Mouse (Mus musculus): ENCODE results near the gene Mrfap1. TPM values are rescaled to one million over a fixed set of nuclear protein-coding genes. Genes with fewer than 3 reads are reported as not detected.

The Mrfap1 gene
- polyA plus RNA-seq (2012; rRNA removed) = 169 and 202 TPM in 2 replicates

DNA sequence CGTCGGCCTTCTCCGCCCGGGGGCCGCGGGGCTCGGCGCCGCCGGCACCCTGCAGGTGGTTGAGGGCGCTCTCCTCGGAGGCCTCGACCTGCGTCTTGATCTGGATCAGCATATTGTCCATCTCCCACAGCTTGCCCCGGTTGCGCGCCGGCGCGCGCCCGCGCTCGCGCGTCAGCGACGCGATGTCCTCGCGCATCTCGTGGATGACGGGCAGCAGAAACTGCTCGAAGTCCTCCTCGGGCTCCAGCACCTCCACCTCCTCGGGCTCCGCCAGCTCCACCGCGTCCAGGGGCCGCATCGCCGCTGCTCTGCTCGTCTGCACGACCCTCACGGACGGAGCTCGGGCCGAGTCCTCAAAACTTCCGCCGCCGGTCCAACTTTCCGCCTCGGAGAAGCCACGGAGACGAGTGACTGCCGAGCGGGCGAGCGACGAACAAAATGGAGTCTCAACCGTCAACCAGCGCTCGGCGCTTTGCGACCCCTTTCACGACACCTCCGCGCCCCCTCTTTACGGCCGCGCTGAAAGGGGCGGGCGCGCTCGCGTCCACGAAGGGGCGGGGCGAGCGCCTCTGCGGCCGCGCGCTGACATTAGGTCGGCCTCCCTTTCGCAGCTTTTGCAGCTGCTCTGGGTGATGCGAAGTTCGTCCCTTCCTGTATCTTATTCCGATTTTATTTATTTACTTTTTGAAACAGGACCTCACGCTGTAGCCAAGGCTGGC, at the start of gene Mrfap1:
Gene Mrfap1 (minus strand): TSS at position 477 of the 719 bp plus-strand sequence.
- peak; percentile 69 for TF ChIP-seq POLR2A (IDR thresholded peaks at IDR 0.05; ENCODE audit: borderline replicate concordance, extremely low read depth, insufficient read depth, insufficient read length, poor library complexity, severe bottlenecking)

DNA sequence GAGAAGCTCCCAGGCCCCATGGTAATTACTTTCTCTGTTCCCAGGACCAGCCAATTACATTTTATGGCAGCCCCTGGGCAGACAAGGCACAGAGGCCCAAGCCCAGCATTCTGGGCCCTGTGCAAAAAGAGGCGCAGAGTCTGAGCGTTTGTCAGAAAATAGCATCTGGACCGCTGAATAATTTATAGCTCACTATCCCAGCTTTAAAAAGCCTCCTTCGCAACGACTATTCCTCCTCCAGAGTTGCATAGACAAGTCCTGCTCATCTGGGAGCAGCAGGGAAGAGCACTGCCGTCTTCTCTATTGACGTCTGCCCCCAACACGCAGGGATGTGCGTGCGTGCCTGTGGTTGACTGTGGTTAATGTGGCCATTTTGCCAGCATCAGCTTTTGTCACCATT, 47.9 kb upstream of the Mrfap1 start:
- peak; percentile 29 for DNase-seq (ENCODE audit: low read depth)
- TF ChIP-seq POLR2A (IDR thresholded peaks at IDR 0.05; ENCODE audit: borderline replicate concordance, extremely low read depth, insufficient read depth, insufficient read length, poor library complexity, severe bottlenecking) = no peak
- TF ChIP-seq CTCF (IDR thresholded peaks at IDR 0.05; ENCODE audit: borderline replicate concordance, extremely low read depth, insufficient read depth, insufficient read length) = no peak

More for the DNA sequence above, at the start of gene Mrfap1:
- DNase-seq (ENCODE audit: low read depth) = peak; percentile 98

DNA sequence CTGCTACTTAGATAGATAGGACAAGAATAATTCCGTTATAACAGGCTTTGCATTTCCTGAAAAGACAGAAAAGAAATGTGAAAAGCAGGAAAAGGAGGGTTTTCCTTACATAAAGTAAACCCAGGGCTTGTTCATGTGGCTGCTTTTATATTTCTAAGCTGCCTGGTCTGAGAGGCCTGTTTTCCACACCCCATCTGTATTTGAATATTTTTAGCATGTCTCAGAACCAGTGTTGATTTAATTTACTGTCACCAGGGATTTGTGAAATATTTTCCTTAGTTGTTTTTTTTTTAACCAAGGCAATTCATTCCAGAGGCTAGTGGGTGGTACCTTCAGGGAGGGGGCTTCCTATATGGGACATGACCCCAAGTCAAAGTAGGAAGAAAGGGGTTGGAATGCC, 45.1 kb upstream of the Mrfap1 start:
- DNase-seq (ENCODE audit: low read depth) = no peak
- TF ChIP-seq POLR2A (IDR thresholded peaks at IDR 0.05; ENCODE audit: borderline replicate concordance, extremely low read depth, insufficient read depth, insufficient read length, poor library complexity, severe bottlenecking) = no peak

DNA sequence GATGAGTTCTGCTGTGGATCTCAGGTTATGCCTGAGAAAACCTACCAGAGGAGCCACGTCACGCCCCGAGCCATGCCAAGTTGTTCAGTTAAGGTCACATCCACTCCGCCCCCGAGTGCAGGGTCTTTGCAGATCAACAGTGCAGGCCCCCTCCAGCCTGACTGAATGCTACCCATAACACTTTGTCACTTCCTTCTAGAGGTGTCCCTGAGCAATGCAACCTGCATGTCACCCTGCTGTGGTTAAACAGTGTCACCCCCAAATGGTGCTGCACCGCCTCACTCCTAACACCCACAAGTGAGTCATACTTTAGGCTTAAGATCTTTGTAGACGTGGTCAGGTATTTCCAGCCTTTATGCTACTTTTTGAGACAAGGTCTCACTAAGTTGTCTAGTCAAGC, 43.5 kb upstream of the Mrfap1 start:
- no peak for TF ChIP-seq CTCF (IDR thresholded peaks at IDR 0.05; ENCODE audit: borderline replicate concordance, extremely low read depth, insufficient read depth, insufficient read length)
- TF ChIP-seq POLR2A (IDR thresholded peaks at IDR 0.05; ENCODE audit: borderline replicate concordance, extremely low read depth, insufficient read depth, insufficient read length, poor library complexity, severe bottlenecking) = no peak

GRCm38 (mm10) chr5:36839602-36840001, 43.0 kb upstream of the Mrfap1 start:
- TF ChIP-seq CTCF (IDR thresholded peaks at IDR 0.05; ENCODE audit: borderline replicate concordance, extremely low read depth, insufficient read depth, insufficient read length) (no peak), POLR2A (IDR thresholded peaks at IDR 0.05; ENCODE audit: borderline replicate concordance, extremely low read depth, insufficient read depth, insufficient read length, poor library complexity, severe bottlenecking) (no peak)
- no peak for DNase-seq (ENCODE audit: low read depth)

More for the DNA sequence above, 43.5 kb upstream of the Mrfap1 start:
- no peak for DNase-seq (ENCODE audit: low read depth)

DNA sequence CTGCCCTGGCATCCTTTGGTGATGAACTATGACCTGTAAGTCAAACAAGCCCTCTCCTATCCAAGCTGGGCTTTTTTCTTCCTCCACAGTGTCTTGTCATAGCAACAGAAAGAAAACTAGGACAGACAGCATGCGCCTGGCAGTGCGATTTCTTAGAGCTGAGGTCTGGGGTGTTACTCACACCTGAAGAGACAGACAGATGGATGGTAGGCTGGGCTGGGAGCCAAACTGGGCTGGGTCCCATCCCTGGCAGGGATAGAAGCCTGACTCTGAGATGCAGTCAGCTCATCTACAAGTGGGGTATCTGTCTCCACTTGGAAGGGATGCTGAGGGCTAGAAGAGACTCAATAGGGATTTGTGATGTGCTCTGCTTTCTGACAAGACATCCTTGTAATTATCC, 42.5 kb upstream of the Mrfap1 start:
- DNase-seq (ENCODE audit: low read depth) = peak; percentile 68
- TF ChIP-seq POLR2A (IDR thresholded peaks at IDR 0.05; ENCODE audit: borderline replicate concordance, extremely low read depth, insufficient read depth, insufficient read length, poor library complexity, severe bottlenecking) (no peak), CTCF (IDR thresholded peaks at IDR 0.05; ENCODE audit: borderline replicate concordance, extremely low read depth, insufficient read depth, insufficient read length) (no peak)

DNA sequence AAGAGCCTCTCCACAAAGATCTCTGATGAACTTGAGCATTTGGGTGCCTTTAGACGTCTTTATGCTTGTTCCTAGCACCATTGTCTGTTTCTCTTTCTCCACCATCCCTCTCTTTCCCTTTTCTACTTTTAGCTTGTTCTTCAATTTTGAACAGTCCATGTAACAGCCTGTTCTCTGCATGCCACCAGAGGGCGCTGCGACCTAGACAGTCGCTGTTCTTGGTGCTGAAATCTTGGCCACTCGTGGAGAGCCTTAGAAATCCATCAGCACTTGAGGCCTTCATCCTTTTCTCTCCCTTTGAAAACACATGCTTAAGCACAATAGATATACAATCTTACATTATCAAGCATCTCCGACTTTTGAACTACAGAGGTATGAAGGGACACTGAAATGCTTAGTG, 39.4 kb upstream of the Mrfap1 start:
- peak; percentile 89 for DNase-seq (ENCODE audit: low read depth)
- TF ChIP-seq POLR2A (IDR thresholded peaks at IDR 0.05; ENCODE audit: borderline replicate concordance, extremely low read depth, insufficient read depth, insufficient read length, poor library complexity, severe bottlenecking) (no peak), CTCF (IDR thresholded peaks at IDR 0.05; ENCODE audit: borderline replicate concordance, extremely low read depth, insufficient read depth, insufficient read length) (peak; percentile 93)

GRCm38 (mm10) chr5:36831272-36831671, 34.7 kb upstream of the Mrfap1 start:
- TF ChIP-seq POLR2A (IDR thresholded peaks at IDR 0.05; ENCODE audit: borderline replicate concordance, extremely low read depth, insufficient read depth, insufficient read length, poor library complexity, severe bottlenecking) (no peak), CTCF (IDR thresholded peaks at IDR 0.05; ENCODE audit: borderline replicate concordance, extremely low read depth, insufficient read depth, insufficient read length) (no peak)
- DNase-seq (ENCODE audit: low read depth) = peak; percentile 40

DNA sequence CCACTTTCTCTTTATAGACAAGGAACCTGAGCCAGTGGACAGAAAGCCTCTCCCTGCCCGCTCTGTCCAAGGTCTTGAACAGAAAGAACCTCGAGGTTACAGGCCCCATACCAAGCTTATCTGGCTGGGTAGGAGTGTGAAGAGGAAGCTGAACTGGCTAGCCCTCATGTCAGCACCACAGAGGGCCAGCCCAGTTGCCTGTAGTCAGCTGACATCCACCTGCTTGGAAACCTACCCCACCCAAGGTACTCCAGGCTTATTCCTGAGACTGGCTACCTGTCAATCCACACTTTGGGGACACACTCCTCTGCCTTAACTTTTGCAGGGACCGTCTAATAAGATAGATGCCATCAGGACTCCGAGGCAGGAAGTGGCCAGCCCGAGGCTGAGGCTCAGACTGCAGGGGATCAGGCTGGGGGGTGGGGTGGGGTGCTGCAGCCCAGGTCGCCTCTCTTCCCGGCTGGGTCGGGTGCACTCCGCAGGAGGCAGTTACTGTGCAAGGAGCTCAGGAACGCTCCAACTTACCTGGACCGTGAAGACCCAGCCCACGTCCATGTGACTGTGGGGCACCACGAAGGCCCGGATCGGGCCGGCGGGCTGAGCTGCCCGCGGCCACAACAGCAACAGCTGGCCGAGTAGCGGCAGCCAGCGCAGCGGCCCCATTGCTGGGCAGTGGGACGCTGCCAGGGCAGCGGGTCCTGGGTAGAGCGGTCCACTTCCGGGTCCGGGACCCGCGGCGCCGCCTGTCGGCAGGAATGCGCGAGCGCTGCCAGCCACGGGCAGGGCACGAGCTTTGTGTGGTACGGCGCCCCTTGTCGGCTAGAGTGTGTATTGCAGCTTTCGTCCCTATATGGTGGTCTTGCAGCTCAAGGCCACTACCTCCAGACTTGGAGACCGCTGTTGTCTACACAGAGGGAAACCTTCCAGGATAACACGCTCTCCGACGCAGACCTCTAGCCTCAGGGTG, 33.6 kb upstream of the Mrfap1 start, which contains the start of gene Man2b2:
Gene Man2b2 (minus strand): TSS at position 741 of the 967 bp plus-strand sequence.
- TF ChIP-seq POLR2A (IDR thresholded peaks at IDR 0.05; ENCODE audit: borderline replicate concordance, extremely low read depth, insufficient read depth, insufficient read length, poor library complexity, severe bottlenecking) = peak; percentile 44; the same call in 1 of the 2 replicates
- peak; percentile 96 for TF ChIP-seq CTCF (IDR thresholded peaks at IDR 0.05; ENCODE audit: borderline replicate concordance, extremely low read depth, insufficient read depth, insufficient read length)
- DNase-seq (ENCODE audit: low read depth) = peak; percentile 91

DNA sequence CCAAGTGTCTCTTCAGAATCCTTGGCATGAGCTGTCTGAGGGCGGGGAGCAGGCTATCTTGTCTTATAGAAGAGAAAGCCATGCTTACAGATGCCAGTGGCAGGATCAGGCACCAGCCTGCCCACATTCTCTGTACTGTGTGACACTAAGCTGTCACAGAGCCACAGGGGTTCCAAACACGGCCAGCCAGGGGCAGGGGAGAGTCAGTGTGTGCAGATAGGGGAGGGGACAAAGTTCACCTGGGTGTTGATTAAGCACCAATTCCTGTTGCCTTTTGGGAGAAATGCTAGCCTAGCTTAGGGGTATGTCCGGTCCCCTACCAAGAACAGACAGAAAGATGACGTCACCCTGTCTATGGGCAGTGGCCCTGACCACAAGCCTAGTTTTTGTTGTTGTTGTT, 32.5 kb upstream of the Mrfap1 start:
- no peak for TF ChIP-seq POLR2A (IDR thresholded peaks at IDR 0.05; ENCODE audit: borderline replicate concordance, extremely low read depth, insufficient read depth, insufficient read length, poor library complexity, severe bottlenecking)
- no peak for TF ChIP-seq CTCF (IDR thresholded peaks at IDR 0.05; ENCODE audit: borderline replicate concordance, extremely low read depth, insufficient read depth, insufficient read length)
- DNase-seq (ENCODE audit: low read depth) = no peak

GRCm38 (mm10) chr5:36822907-36823306, 26.3 kb upstream of the Mrfap1 start:
- TF ChIP-seq POLR2A (IDR thresholded peaks at IDR 0.05; ENCODE audit: borderline replicate concordance, extremely low read depth, insufficient read depth, insufficient read length, poor library complexity, severe bottlenecking) (no peak), CTCF (IDR thresholded peaks at IDR 0.05; ENCODE audit: borderline replicate concordance, extremely low read depth, insufficient read depth, insufficient read length) (no peak)
- no peak for DNase-seq (ENCODE audit: low read depth)

Data from brain, embryonic 14.5 days (tissue).